Mouse (Mus musculus) Patski (cell line): Measurements from ENCODE around the gene Nptx1. TPM values are rescaled to one million over a fixed set of nuclear protein-coding genes. Genes with fewer than 3 reads are reported as not detected.

ENCODE experiments used
- ATAC-seq: fragments of 100-300 bp; one replicate; pipeline ENCODE4 v1.8.0; 2021
- CTCF ChIA-PET: fragments of 350-600 bp; sonication (Branson Sonifier 250); formaldehyde crosslinking; loops from one replicate; lab custom pipeline; 2022; ENCODE audit warnings: inconsistent platforms; lab: Charles Lee
- POLR2A ChIA-PET: fragments of 350-600 bp; sonication (Branson Sonifier 250); formaldehyde crosslinking; loops from one replicate; lab custom pipeline; 2022; ENCODE audit warnings: antibody characterized with exemption, inconsistent platforms; lab: Charles Lee
- DNase-seq: peaks from one replicate; pipeline ENCODE4 v3.0.0-alpha.2; 2011; ENCODE audit warnings: low read depth, low spot score
- H3K27me3 ChIP-seq: fragments of 371-371 bp; one replicate; pipeline ENCODE4 v1.5.1; 2021
- CTCF ChIP-seq: fragments of 100-300 bp; IDR thresholded peaks from one replicate; pipeline ENCODE4 v1.5.1; 2021
- in situ Hi-C: fragments of 300-500 bp; cut with MboI; formaldehyde crosslinking; loops from 3 replicates; pipeline ENCODE4 v1.11.1; 2018; ENCODE audit warnings: low pct_unique_long_range_greater_than_20kb, mixed read lengths
- polyA plus RNA-seq: library from polyadenylated mRNA; unstranded; gene quantifications from one replicate; pipeline ENCODE4 v1.2.3, GENCODE M21; 2021

The Nptx1 gene
- polyA plus RNA-seq, 1 experiment from 2014 or later = 0.06 TPM

- in situ Hi-C loops = no loop called here
Observed at GRCm38 (mm10) chr11:119551468-119551867, 3.9 kb upstream of the Nptx1 start.

GRCm38 (mm10) chr11:119550546-119551335 is 3.2 kb upstream of the Nptx1 start:
- TF ChIP-seq CTCF = no peak
- ChIA-PET POLR2A (no interaction called here), CTCF (no interaction called here)
- in situ Hi-C loops = no loop called here
- H3K27me3 ChIP-seq = peaks cover 34% of the 10 kb centered on the region
- no peak for ATAC-seq
- DNase-seq = no peak

More at GRCm38 (mm10) chr11:119551468-119551867, 3.9 kb upstream of the Nptx1 start:
- POLR2A ChIA-PET = no interaction called here
- no peak for DNase-seq
- CTCF ChIA-PET = no interaction called here
- ATAC-seq = no peak
- TF ChIP-seq CTCF = no peak
- peaks cover 27% of the 10 kb centered on the region for H3K27me3 ChIP-seq

- in situ Hi-C loops = no loop called here
- ATAC-seq (no peak), DNase-seq (no peak)
- ChIA-PET POLR2A (no interaction called here), CTCF (no interaction called here)
- no peak for TF ChIP-seq CTCF
- peaks cover 45% of the 10 kb centered on the region for H3K27me3 ChIP-seq
Observed at GRCm38 (mm10) chr11:119549371-119549811, 1.8 kb upstream of the Nptx1 start.

DNA sequence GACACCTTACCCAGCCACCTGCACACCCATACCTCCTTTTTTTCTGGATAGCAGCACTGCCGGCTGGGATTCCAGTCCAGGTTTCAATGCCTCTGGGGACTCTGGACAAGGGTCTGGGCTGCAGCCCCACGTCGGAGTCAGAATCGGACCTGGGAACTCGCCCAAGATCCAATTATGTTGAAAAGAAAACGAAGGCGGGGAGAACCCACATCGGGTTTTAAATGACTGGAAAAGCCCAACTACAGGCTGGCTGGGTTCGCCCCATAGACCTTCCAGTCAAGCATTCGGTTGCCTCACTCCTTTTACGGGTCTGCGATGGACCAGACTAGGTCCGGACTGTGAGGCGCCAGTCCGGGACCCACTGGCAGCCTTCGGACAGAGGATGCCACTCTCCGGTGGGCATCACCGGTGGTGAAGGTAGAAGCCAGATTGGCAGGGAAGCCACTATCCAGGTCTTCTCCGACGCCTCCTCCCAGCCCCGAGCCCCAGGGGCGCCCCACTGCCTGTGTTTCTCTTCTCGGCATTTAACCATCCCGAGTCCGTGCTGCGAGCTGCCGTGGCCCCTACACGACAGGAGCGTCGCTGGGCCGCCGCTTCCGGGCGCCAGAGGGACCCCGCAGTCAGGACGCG is 1.3 kb upstream of the Nptx1 start:
- DNase-seq = no peak
- no peak for TF ChIP-seq CTCF
- POLR2A ChIA-PET = no interaction called here
- in situ Hi-C loops = no loop called here
- H3K27me3 ChIP-seq = peaks cover 48% of the 10 kb centered on the region
- CTCF ChIA-PET = no interaction called here
- no peak for ATAC-seq

- ATAC-seq (no peak), DNase-seq (no peak)
- TF ChIP-seq CTCF = no peak
- H3K27me3 ChIP-seq = peaks cover 56% of the 10 kb centered on the region
- in situ Hi-C loops = no loop called here
- POLR2A ChIA-PET = no interaction called here
- CTCF ChIA-PET = no interaction called here
Observed at GRCm38 (mm10) chr11:119547951-119548591, 518 bp upstream of the Nptx1 start.

GRCm38 (mm10) chr11:119546496-119547182 is 914 bp downstream of the Nptx1 start:
- CTCF ChIA-PET = no interaction called here
- ATAC-seq (no peak), DNase-seq (no peak)
- H3K27me3 ChIP-seq = peaks cover 63% of the 10 kb centered on the region
- TF ChIP-seq CTCF = no peak
- in situ Hi-C loops = no loop called here
- POLR2A ChIA-PET = no interaction called here

GRCm38 (mm10) chr11:119545741-119546495 is 1.6 kb downstream of the Nptx1 start:
- in situ Hi-C loops = no loop called here
- DNase-seq (no peak), ATAC-seq (no peak)
- POLR2A ChIA-PET = no interaction called here
- TF ChIP-seq CTCF = no peak
- CTCF ChIA-PET = interaction anchor here (0.7 to 1.3 kb wide), 2 partner anchors 11 kb away, joined by 3 to 4 read pairs; no protein-coding TSS in a partner anchor
- peaks cover 70% of the 10 kb centered on the region for H3K27me3 ChIP-seq

DNA sequence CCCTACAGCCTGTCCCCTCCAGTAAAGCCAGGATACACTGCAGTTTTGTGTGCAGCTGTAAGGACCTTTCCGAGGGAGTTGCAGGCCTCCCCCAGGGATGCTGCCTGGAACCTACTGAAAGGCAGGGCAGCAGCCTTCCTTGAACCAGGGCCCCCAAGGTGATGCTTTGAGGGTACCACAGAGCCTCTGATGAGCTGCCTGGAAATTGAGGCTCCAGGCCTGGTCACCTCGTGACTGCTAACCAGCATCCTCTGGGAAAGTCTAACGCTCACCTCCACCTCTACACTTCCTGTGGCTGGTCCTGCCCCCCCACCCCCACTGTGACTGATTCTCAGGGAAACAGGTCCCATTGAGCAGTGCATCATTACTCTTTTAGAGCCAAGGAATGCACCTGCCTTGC is 2.3 kb downstream of the Nptx1 start:
- ATAC-seq = no peak
- in situ Hi-C loops = no loop called here
- CTCF ChIA-PET = interaction anchor here (0.7 to 1.3 kb wide), 2 partner anchors 11 to 12 kb away, joined by 3 to 4 read pairs; no protein-coding TSS in a partner anchor
- peaks cover 77% of the 10 kb centered on the region for H3K27me3 ChIP-seq
- no peak for TF ChIP-seq CTCF
- POLR2A ChIA-PET = no interaction called here
- no peak for DNase-seq

GRCm38 (mm10) chr11:119544518-119545105 is 2.9 kb downstream of the Nptx1 start:
- H3K27me3 ChIP-seq = peaks cover 83% of the 10 kb centered on the region
- no peak for DNase-seq
- ChIA-PET CTCF (no interaction called here), POLR2A (no interaction called here)
- no peak for TF ChIP-seq CTCF
- in situ Hi-C loops = no loop called here
- no peak for ATAC-seq
